In genomic region chr2:30547455-30548217, GRCm38 (mm10) we compare ENCODE assay signal across 9 mouse cellular contexts. TPM values are rescaled to one million over a fixed set of nuclear protein-coding genes. Genes with fewer than 3 reads are reported as not detected.
DNase-seq lines count a peak whose midpoint lies in the region; ATAC-seq and TF ChIP-seq lines count a peak whose summit lies in the region.
"Had no signal": no experiment of that assay in that cellular context is flagged by ENCODE, and none has a peak within 500 bp of the region (broad histone marks: within the 10 kb centered on the region; RNA-seq: fewer than 3 reads in every experiment).

No protein-coding gene starts in this region.

- H3K4me2 ChIP-seq in embryonic facial prominence, embryonic 14.5 days (ENCODE audit: low read depth, low read length): no peak overlapping the region
- H3K4me2 ChIP-seq in intestine, embryonic 15.5 days (replicated peaks): no peak overlapping the region; the same call in 1 of the 2 replicates
- H3K4me2 ChIP-seq in liver, embryonic 16.5 days (ENCODE audit: low read depth, low read length): no peak overlapping the region

- no peak overlapping the region for H3K9ac ChIP-seq in embryonic facial prominence, embryonic 14.5 days (ENCODE audit: low read depth, low read length)
- no peak overlapping the region for H3K9ac ChIP-seq in intestine, embryonic 15.5 days
- H3K9ac ChIP-seq in liver, embryonic 16.5 days (ENCODE audit: low read depth, low read length): no peak overlapping the region

- intact Hi-C loops in gastrocnemius, adult 2 months (cut with DNase I): loop anchor here (5.0 kb wide), 1 partner anchor 245 kb away; no protein-coding TSS in a partner anchor

- 0 out of 2 replicates have a peak, but pooled peaks have one; percentile 10 for TF ChIP-seq POLR2A in thymus, adult 2 months (IDR thresholded peaks at IDR 0.05; ENCODE audit: control insufficient read depth, extremely low read depth, insufficient read depth, low read length, poor library complexity)

- peak overlapping the region; percentile 83 for H3K27ac ChIP-seq in gastrocnemius, adult 2 months
- H3K27ac ChIP-seq in embryonic facial prominence, embryonic 14.5 days (replicated peaks; ENCODE audit: low read depth, low read length): peak overlapping the region; percentile 65
- peak overlapping the region; percentile 72 for H3K27ac ChIP-seq in intestine, embryonic 15.5 days
- no peak overlapping the region for H3K27ac ChIP-seq in liver, embryonic 16.5 days (ENCODE audit: low read length)
- peak overlapping the region; percentile 73; the same call in 1 of the 2 replicates for H3K27ac ChIP-seq in thymus, adult 2 months (ENCODE audit: control insufficient read depth, insufficient read depth, low read length)

- no peak overlapping the region for H3K4me3 ChIP-seq in gastrocnemius, adult 2 months
- H3K4me3 ChIP-seq in embryonic facial prominence, embryonic 14.5 days (ENCODE audit: low read depth, low read length): no peak overlapping the region
- H3K4me3 ChIP-seq in intestine, embryonic 15.5 days (replicated peaks): no peak overlapping the region
- H3K4me3 ChIP-seq in liver, embryonic 16.5 days (ENCODE audit: low read depth, low read length): no peak overlapping the region
- no peak overlapping the region for H3K4me3 ChIP-seq in thymus, adult 2 months (ENCODE audit: control insufficient read depth, insufficient read depth, low read length)

- DNase-seq in gastrocnemius, adult 2 months: peak; percentile 59
- no peak for DNase-seq in gastrocnemius, postnatal 4 days (ENCODE audit: low spot score in 2 of 2)
- peak; percentile 63 for DNase-seq in embryonic facial prominence, embryonic 14.5 days (ENCODE audit: low spot score)
- DNase-seq in thymus, adult 2 months: peak; percentile 53
- DNase-seq in retina, embryonic 14.5 days (ENCODE audit: low spot score): no peak
- no peak for DNase-seq in embryo, embryonic 10.5 days (ENCODE audit: low spot score)

- H3K9me3 ChIP-seq in embryonic facial prominence, embryonic 14.5 days (ENCODE audit: control insufficient read depth, low read length): no peaks in the 10 kb centered on the region
- no peaks in the 10 kb centered on the region for H3K9me3 ChIP-seq in intestine, embryonic 15.5 days
- H3K9me3 ChIP-seq in liver, embryonic 16.5 days (replicated peaks; ENCODE audit: control insufficient read depth, low read length): no peaks in the 10 kb centered on the region
- H3K9me3 ChIP-seq: G1E had no signal

- H3K36me3 ChIP-seq in embryonic facial prominence, embryonic 14.5 days (ENCODE audit: control insufficient read depth, insufficient read depth, low read length): no peaks in the 10 kb centered on the region
- H3K36me3 ChIP-seq in intestine, embryonic 15.5 days: no peaks in the 10 kb centered on the region
- no peaks in the 10 kb centered on the region for H3K36me3 ChIP-seq in liver, embryonic 16.5 days (ENCODE audit: control insufficient read depth, insufficient read depth)
- H3K36me3 ChIP-seq in thymus, adult 2 months (ENCODE audit: control insufficient read depth, insufficient read depth, low read length): no peaks in the 10 kb centered on the region
- H3K36me3 ChIP-seq: G1E had no signal

- peaks cover 19% of the 10 kb centered on the region for H3K4me1 ChIP-seq in embryonic facial prominence, embryonic 14.5 days (ENCODE audit: control insufficient read depth, insufficient read depth, low read length)
- H3K4me1 ChIP-seq in intestine, embryonic 15.5 days (replicated peaks): peaks cover 27% of the 10 kb centered on the region
- peaks cover 10% of the 10 kb centered on the region for H3K4me1 ChIP-seq in liver, embryonic 16.5 days (ENCODE audit: control insufficient read depth, low read depth, low read length)
- H3K4me1 ChIP-seq in thymus, adult 2 months (replicated peaks; ENCODE audit: control insufficient read depth, insufficient read depth, low read length): peaks cover 48% of the 10 kb centered on the region

- H3K27me3 ChIP-seq in embryonic facial prominence, embryonic 14.5 days (replicated peaks; ENCODE audit: control insufficient read depth, insufficient read depth, low read length): no peaks in the 10 kb centered on the region
- H3K27me3 ChIP-seq in intestine, embryonic 15.5 days (replicated peaks): no peaks in the 10 kb centered on the region
- H3K27me3 ChIP-seq in liver, embryonic 16.5 days (ENCODE audit: control insufficient read depth, insufficient read depth, low read depth, low read length): no peaks in the 10 kb centered on the region; the same call in 1 of the 2 replicates
- H3K27me3 ChIP-seq in thymus, adult 2 months (ENCODE audit: control insufficient read depth, insufficient read depth, low read length): no peaks in the 10 kb centered on the region

- no peak for ATAC-seq in embryonic facial prominence, embryonic 14.5 days (ENCODE audit: low read depth)
- ATAC-seq in intestine, embryonic 15.5 days: peak; percentile 54
- peak; percentile 42; the same call in 1 of the 2 replicates for ATAC-seq in liver, embryonic 16.5 days (ENCODE audit: low read depth)

- no peak for TF ChIP-seq CTCF in gastrocnemius, adult 2 months (IDR thresholded peaks at IDR 0.05)
- no peak for TF ChIP-seq CTCF in thymus, adult 2 months (IDR thresholded peaks at IDR 0.05; ENCODE audit: borderline replicate concordance, control insufficient read depth, extremely low read depth, insufficient read depth, low read length, poor library complexity)

- 59% methylated on average over 19 of the region's 19 CpGs for WGBS in embryonic facial prominence, embryonic 14.5 days
- WGBS in intestine, embryonic 15.5 days: 68% methylated on average over 19 of the region's 19 CpGs
- 32% methylated on average over 18 of the region's 19 CpGs for WGBS in liver, embryonic 16.5 days (ENCODE audit: insufficient replicate concordance)
- WGBS in thymus, adult 2 months: 33% methylated on average over 19 of the region's 19 CpGs

RNA-seq across cellular contexts. Expression of gene Cstad, which starts 47.2 kb away (rescaled TPM):
- 1 to 10 TPM in 1 of 2 experiments, under 1 TPM in 1; 0.47 to 1.8 TPM for total RNA-seq in gastrocnemius, adult 2 months (2021)
- 1 to 10 TPM; 4.5 to 4.6 TPM for total RNA-seq in gastrocnemius, postnatal 4 days (2021)
- polyA plus RNA-seq in embryonic facial prominence, embryonic 14.5 days (2014; fragmentation: Nextera tagmentation; extraction: Ambion mirVana): 0.96 and 1.7 TPM in 2 replicates
- polyA plus RNA-seq in intestine, embryonic 15.5 days (2015; fragmentation: Nextera tagmentation; extraction: Ambion mirVana): 0.63 and 0.72 TPM in 2 replicates
- polyA plus RNA-seq in liver, embryonic 16.5 days (2015; fragmentation: Nextera tagmentation; extraction: Ambion mirVana): 0.15 TPM in 1 of 2 replicates, not detected in the other
- polyA plus RNA-seq in thymus, adult 2 months (2012; rRNA removed): 1.7 and 2.9 TPM in 2 replicates
- polyA plus RNA-seq: G1E had no signal

Comparison
In these comparisons a context has a peak if more than half of its experiments do, and no peak if none do; other contexts are left out.
1. DNase-seq: peak in gastrocnemius, adult 2 months (single experiment), embryonic facial prominence, embryonic 14.5 days (single experiment) and thymus, adult 2 months (single experiment); none in gastrocnemius, postnatal 4 days (0 of 2), retina, embryonic 14.5 days (single experiment) and embryo, embryonic 10.5 days (single experiment).